Mouse (Mus musculus): ENCODE data around the gene Fam120c.

DNA sequence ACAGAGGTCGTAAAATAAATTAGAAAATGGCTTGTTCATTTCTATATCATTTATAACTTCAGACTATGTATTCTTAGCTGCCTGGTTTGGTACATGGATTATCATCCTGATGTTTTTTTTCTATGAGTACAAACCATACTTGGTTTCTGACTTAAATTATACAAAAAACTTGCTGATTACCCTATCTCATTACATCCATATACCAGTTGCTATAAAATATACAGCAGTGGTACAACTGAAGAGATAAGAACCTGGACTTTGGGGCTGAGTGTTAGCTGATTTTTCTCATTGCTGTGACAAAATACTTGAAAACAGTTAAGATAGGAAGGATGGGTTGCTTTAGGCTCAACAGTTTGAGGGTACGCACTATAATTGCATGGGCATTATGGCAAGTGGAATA is 169.7 kb downstream of the Fam120c start:
- TF ChIP-seq MAX (IDR thresholded peaks at IDR 0.05; ENCODE audit: low read depth), result no peak
- no peak for TF ChIP-seq CEBPB (IDR thresholded peaks at IDR 0.05; ENCODE audit: insufficient read depth, poor library complexity, severe bottlenecking)
- TF ChIP-seq E2F4 (IDR thresholded peaks at IDR 0.05; ENCODE audit: insufficient read depth), result no peak
- no peak for TF ChIP-seq POLR2A (IDR thresholded peaks at IDR 0.05; ENCODE audit: insufficient read length, low read depth)
- no peak for TF ChIP-seq TCF3 (IDR thresholded peaks at IDR 0.05; ENCODE audit: insufficient read length, low read depth)
